Mouse (Mus musculus): Measurements from ENCODE around the gene Speer1. TPM values are rescaled to one million over a fixed set of nuclear protein-coding genes. Genes with fewer than 3 reads are reported as not detected.
"Not testable (repeated sequence)": the region's sequence is repeated elsewhere in the genome, so short reads cannot be mapped to it uniquely, and the experiment has no call there.

Gene Speer1
- not detected in 2 replicates for polyA plus RNA-seq (2014; fragmentation: Nextera tagmentation; extraction: Ambion mirVana)

- not testable (repeated sequence) for H3K9ac ChIP-seq (replicated peaks; ENCODE audit: low read depth, low read length); H3K36me3 ChIP-seq (ENCODE audit: control insufficient read depth, insufficient read depth, low read length); H3K4me3 ChIP-seq (ENCODE audit: low read depth, low read length); H3K4me2 ChIP-seq (ENCODE audit: low read depth, low read length); H3K4me1 ChIP-seq (ENCODE audit: control insufficient read depth, insufficient read depth, low read length); ATAC-seq (ENCODE audit: low read depth); H3K9me3 ChIP-seq (ENCODE audit: control insufficient read depth, low read length); H3K27ac ChIP-seq (ENCODE audit: low read depth, low read length); H3K27me3 ChIP-seq (ENCODE audit: control insufficient read depth, insufficient read depth, low read length)
- 67% methylated on average over 1 of the region's 4 CpGs for WGBS
Measured at GRCm38 (mm10) chr5:11341216-11341615, at the start of gene Speer1. Gene Speer1 (plus strand): TSS chr5:11341516.

Other genes starting within 250 kb of the Speer1 start
- gene Gm8879, start 213.9 kb upstream of the Speer1 start, polyA plus RNA-seq (2014; fragmentation: Nextera tagmentation; extraction: Ambion mirVana), result 0.86 TPM in 1 of 2 replicates, not detected in the other
- not detected in 2 replicates for gene Gm5861, start 158.4 kb upstream of the Speer1 start, polyA plus RNA-seq (2014; fragmentation: Nextera tagmentation; extraction: Ambion mirVana)
- 1.5 TPM in 1 of 2 replicates, not detected in the other for gene Gm8890, start 85.5 kb upstream of the Speer1 start, polyA plus RNA-seq (2014; fragmentation: Nextera tagmentation; extraction: Ambion mirVana)
- not detected in 2 replicates for gene Gm8897, start 74.9 kb downstream of the Speer1 start, polyA plus RNA-seq (2014; fragmentation: Nextera tagmentation; extraction: Ambion mirVana)
- not detected in 2 replicates for gene Gm8906, start 161.2 kb downstream of the Speer1 start, polyA plus RNA-seq (2014; fragmentation: Nextera tagmentation; extraction: Ambion mirVana)